Mouse (Mus musculus): ENCODE measurements around the gene Dock3.

- TF ChIP-seq MAX (IDR thresholded peaks at IDR 0.05; ENCODE audit: low read depth) (no peak), REST (IDR thresholded peaks at IDR 0.05; ENCODE audit: insufficient read depth, insufficient read length) (no peak), E2F4 (IDR thresholded peaks at IDR 0.05; ENCODE audit: insufficient read depth) (no peak)
These were observed 352.2 kb downstream of the Dock3 start for GRCm38 (mm10) chr9:106879471-106879870.
